Mouse (Mus musculus) cerebellum, adult (tissue): ENCODE measurements around the gene Gm10318.

Experiments
- ATAC-seq: cut with Nextera tagmentation; 2 replicates; pipeline ENCODE4 v1.9.2; 2017; ENCODE audit warnings: mild to moderate bottlenecking, moderate library complexity, mixed read lengths; ENCODE audit not compliant: insufficient number of reproducible peaks, low FRiP score, low TSS enrichment

The Gm10318 gene

GRCm38 (mm10) chr10:77852559-77852958 lies at the start of gene Gm10318:
Gene Gm10318 (plus strand): TSS chr10:77852859.
- no peak for ATAC-seq

GRCm38 (mm10) chr10:77804095-77804494 lies 48.6 kb upstream of the Gm10318 start:
- no peak for ATAC-seq

GRCm38 (mm10) chr10:77811743-77812142 lies 40.9 kb upstream of the Gm10318 start, which contains the start of gene Gm9507:
Gene Gm9507 (minus strand): TSS chr10:77811843.
- no peak for ATAC-seq

GRCm38 (mm10) chr10:77814382-77814781 lies 38.3 kb upstream of the Gm10318 start, which contains the start of gene Gm2696:
Gene Gm2696 (plus strand): TSS chr10:77814682.
- no peak for ATAC-seq

GRCm38 (mm10) chr10:77815514-77815913 lies 37.1 kb upstream of the Gm10318 start:
- ATAC-seq, result no peak

GRCm38 (mm10) chr10:77818523-77818922 lies 34.1 kb upstream of the Gm10318 start:
- ATAC-seq, result no peak

- no peak for ATAC-seq
These were observed 33.5 kb upstream of the Gm10318 start for GRCm38 (mm10) chr10:77819203-77819602.

- no peak for ATAC-seq
These were observed 25.7 kb upstream of the Gm10318 start, which contains the start of gene Krtap10-4 for GRCm38 (mm10) chr10:77826951-77827350. Gene Krtap10-4 (minus strand): TSS chr10:77827095.

GRCm38 (mm10) chr10:77835647-77836046 lies 17.0 kb upstream of the Gm10318 start, which contains the start of gene Krtap10-10:
Gene Krtap10-10 (plus strand): TSS chr10:77835947.
- ATAC-seq, result no peak

GRCm38 (mm10) chr10:77839006-77839405 lies 13.7 kb upstream of the Gm10318 start:
- ATAC-seq, result no peak

GRCm38 (mm10) chr10:77846503-77846902 lies 6.2 kb upstream of the Gm10318 start, which contains the start of gene Gm36176:
Gene Gm36176 (plus strand): TSS chr10:77846803.
- no peak for ATAC-seq

GRCm38 (mm10) chr10:77846961-77847360 lies 5.7 kb upstream of the Gm10318 start:
- ATAC-seq, result no peak

GRCm38 (mm10) chr10:77847538-77847937 lies 5.1 kb upstream of the Gm10318 start:
- no peak for ATAC-seq

- ATAC-seq, result no peak
These were observed 9.0 kb downstream of the Gm10318 start, which contains the start of gene Gm3285 for GRCm38 (mm10) chr10:77861675-77862074. Gene Gm3285 (plus strand): TSS chr10:77861975.

GRCm38 (mm10) chr10:77864067-77864761 lies 11.6 kb downstream of the Gm10318 start:
- ATAC-seq, result peak; percentile 64

GRCm38 (mm10) chr10:77864762-77865143 lies 12.1 kb downstream of the Gm10318 start:
- ATAC-seq, result peak; percentile 45; the same call in 1 of the 2 replicates

- ATAC-seq, result no peak
These were observed 14.9 kb downstream of the Gm10318 start for GRCm38 (mm10) chr10:77867546-77867945.

GRCm38 (mm10) chr10:77869651-77870050 lies 17.0 kb downstream of the Gm10318 start:
- no peak for ATAC-seq

GRCm38 (mm10) chr10:77878985-77879384 lies 26.3 kb downstream of the Gm10318 start:
- no peak for ATAC-seq

GRCm38 (mm10) chr10:77880305-77880704 lies 27.6 kb downstream of the Gm10318 start:
- no peak for ATAC-seq

- ATAC-seq, result no peak
These were observed 29.9 kb downstream of the Gm10318 start for GRCm38 (mm10) chr10:77882553-77882952.
